Mouse (Mus musculus) hindbrain, embryonic 14.5 days (tissue): ENCODE measurements around the gene Cfap157. TPM values are rescaled to one million over a fixed set of nuclear protein-coding genes. Genes with fewer than 3 reads are reported as not detected.

Experiments
- ATAC-seq: fragments of 200-750 bp; cut with Nextera tagmentation; 2 replicates; pipeline ENCODE4 v1.8.0; 2017; ENCODE audit warnings: moderate number of reproducible peaks, mild to moderate bottlenecking, moderate TSS enrichment, moderate library complexity; ENCODE audit not compliant: low FRiP score
- DNase-seq: peaks from one replicate; pipeline ENCODE4 v3.0.0-alpha.2; 2015; ENCODE audit warnings: low spot score
- H3K27ac ChIP-seq: fragments of 300-500 bp; sonication (generic); 2 replicates; pipeline ENCODE4 v1.5.1; 2014; ENCODE audit warnings: mild to moderate bottlenecking, moderate library complexity
- H3K27me3 ChIP-seq: fragments of 300-500 bp; sonication (generic); 2 replicates; pipeline ENCODE4 v1.6.1; 2014; ENCODE audit warnings: mild to moderate bottlenecking, low read length, mixed read lengths; ENCODE audit not compliant: control insufficient read depth, insufficient read depth
- H3K36me3 ChIP-seq: fragments of 300-500 bp; sonication (generic); replicated peaks from 2 replicates; pipeline ENCODE4 v1.6.1; 2014; ENCODE audit not compliant: control insufficient read depth, insufficient read depth
- H3K4me1 ChIP-seq: fragments of 300-500 bp; sonication (generic); replicated peaks from 2 replicates; pipeline ENCODE4 v1.6.1; 2014; ENCODE audit warnings: antibody characterized with exemption, low read length, mixed read lengths; ENCODE audit not compliant: control insufficient read depth, insufficient read depth
- H3K4me2 ChIP-seq: fragments of 300-500 bp; sonication (generic); replicated peaks from 2 replicates; pipeline ENCODE4 v1.6.1; 2014; ENCODE audit warnings: mild to moderate bottlenecking, moderate library complexity
- H3K4me3 ChIP-seq: fragments of 300-500 bp; sonication (generic); replicated peaks from 2 replicates; pipeline ENCODE4 v1.5.1; 2014; ENCODE audit warnings: mild to moderate bottlenecking, low read length
- H3K9ac ChIP-seq: fragments of 300-500 bp; sonication (generic); 2 replicates; pipeline ENCODE4 v1.6.1; 2014
- H3K9me3 ChIP-seq: fragments of 300-500 bp; sonication (generic); 2 replicates; pipeline ENCODE4 v1.6.1; 2016; ENCODE audit warnings: low read length; ENCODE audit not compliant: control insufficient read depth
- WGBS: fragments of 180-500 bp; shearing (Covaris S2); extraction: QIAGEN DNeasy Blood & Tissue Kit; methylation state at CpG from one replicate; pipeline ENCODE4 v1.1.7; 2014; 5-methylcytosine and 5-hydroxymethylcytosine counted together
- polyA plus RNA-seq: library from polyadenylated mRNA; unstranded; fragments of >200 nt; fragmentation: Nextera tagmentation; extraction: Ambion mirVana; gene quantifications from 2 replicates; pipeline ENCODE4 v1.2.1, GENCODE M21; 2014

The Cfap157 gene
- polyA plus RNA-seq, 1 experiment from 2014 or later: 1.2 TPM

DNA sequence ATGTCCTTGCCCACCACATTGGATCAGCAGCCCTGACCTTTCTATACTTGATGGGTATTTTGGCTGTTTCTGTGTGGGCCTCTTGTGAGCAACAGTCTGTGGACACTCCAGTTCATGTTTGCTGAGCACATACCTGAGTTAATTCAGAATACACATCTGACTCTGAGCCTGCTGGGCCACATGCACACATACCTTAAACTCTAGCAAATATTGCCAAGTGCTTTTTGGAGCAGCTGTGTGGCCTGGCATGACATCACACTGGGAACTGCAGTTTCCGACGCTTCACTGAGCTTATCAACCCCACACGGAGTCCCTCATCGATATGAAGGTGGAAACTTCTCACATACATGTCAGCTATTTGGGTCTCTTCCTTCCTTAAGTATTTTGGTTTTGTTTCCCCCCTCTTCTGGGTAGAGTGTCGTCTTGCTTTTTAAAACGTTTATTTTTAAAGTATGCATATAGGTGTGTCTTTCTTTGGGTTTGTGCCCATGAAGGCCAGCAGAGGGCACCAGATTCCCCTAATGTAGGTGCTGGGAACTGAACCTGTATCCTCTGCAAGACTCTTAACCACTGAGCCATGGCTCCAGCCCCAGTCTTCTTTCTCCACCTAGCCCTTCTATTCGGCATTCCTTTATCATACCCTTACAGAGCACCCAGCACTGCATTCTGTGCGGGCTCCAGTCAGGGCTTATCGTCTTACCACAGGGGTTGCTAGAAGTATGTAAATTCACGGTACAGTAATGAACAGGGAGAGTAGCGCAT is 37.0 kb upstream of the Cfap157 start:
- Histone ChIP-seq H3K4me3 (no peak overlapping the region), H3K27ac (no peak overlapping the region), H3K27me3 (no peaks in the 10 kb centered on the region), H3K4me1 (no peaks in the 10 kb centered on the region; the same call in 1 of the 2 replicates), H3K4me2 (no peak overlapping the region), H3K9me3 (no peaks in the 10 kb centered on the region), H3K36me3 (peaks cover 53% of the 10 kb centered on the region), H3K9ac (no peak overlapping the region)
- ATAC-seq: no peak
- 72% methylated on average over 11 of the region's 11 CpGs for WGBS
- DNase-seq: peak; percentile 50

- H3K27ac ChIP-seq: no peak overlapping the region
Measured at GRCm38 (mm10) chr2:32818208-32818607, 34.0 kb upstream of the Cfap157 start.

GRCm38 (mm10) chr2:32817589-32817988 is 33.4 kb upstream of the Cfap157 start:
- WGBS: 68% methylated on average over 7 of the region's 7 CpGs
- no peak overlapping the region for H3K9ac ChIP-seq
- no peak overlapping the region for H3K4me2 ChIP-seq
- H3K9me3 ChIP-seq: no peaks in the 10 kb centered on the region
- ATAC-seq (no peak), DNase-seq (no peak)
- H3K36me3 ChIP-seq: peaks cover 89% of the 10 kb centered on the region
- H3K4me3 ChIP-seq: no peak overlapping the region
- H3K27me3 ChIP-seq: no peaks in the 10 kb centered on the region
- H3K27ac ChIP-seq: peak overlapping the region; percentile 14; the same call in 1 of the 2 replicates
- no peaks in the 10 kb centered on the region for H3K4me1 ChIP-seq

More at GRCm38 (mm10) chr2:32818208-32818607, 34.0 kb upstream of the Cfap157 start:
- peaks cover 83% of the 10 kb centered on the region for H3K36me3 ChIP-seq
- H3K9me3 ChIP-seq: no peaks in the 10 kb centered on the region
- WGBS: 92% methylated on average over 5 of the region's 5 CpGs
- no peak overlapping the region for H3K4me2 ChIP-seq
- DNase-seq: no peak
- no peak overlapping the region for H3K4me3 ChIP-seq
- ATAC-seq: no peak
- H3K4me1 ChIP-seq: no peaks in the 10 kb centered on the region
- no peaks in the 10 kb centered on the region for H3K27me3 ChIP-seq
- no peak overlapping the region for H3K9ac ChIP-seq

DNA sequence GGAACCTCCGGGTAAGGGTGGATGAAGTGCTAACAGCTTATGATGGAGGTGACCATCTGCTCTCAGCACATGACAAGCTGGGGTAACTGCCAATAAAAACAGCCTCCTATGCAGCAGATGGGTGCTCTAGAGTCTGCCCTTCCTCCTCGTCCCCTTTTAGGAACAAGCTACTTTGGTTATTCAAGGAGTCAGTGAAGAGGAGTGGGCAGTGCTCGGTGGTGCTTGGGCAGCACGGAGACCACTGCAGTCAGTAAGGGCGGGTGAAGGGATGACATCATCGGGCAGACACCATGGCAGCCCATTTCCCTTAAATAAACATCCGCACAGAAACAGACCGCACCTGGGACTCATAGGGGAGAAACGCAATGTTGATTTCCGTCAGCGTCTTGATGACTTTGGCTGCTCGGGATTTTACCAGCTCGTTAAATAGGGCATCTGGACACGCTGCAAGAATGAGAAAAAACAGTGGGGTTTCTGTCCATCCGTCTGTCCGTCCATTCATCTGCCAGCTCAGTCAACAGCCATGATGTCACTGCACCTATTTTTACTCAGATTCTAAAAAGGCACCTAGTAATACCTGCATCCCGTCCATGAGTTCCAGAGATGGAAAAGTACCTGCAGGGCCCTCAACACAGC is 32.8 kb upstream of the Cfap157 start:
- no peak for ATAC-seq
- Histone ChIP-seq H3K4me1 (no peaks in the 10 kb centered on the region), H3K4me3 (no peak overlapping the region), H3K36me3 (peaks cover 94% of the 10 kb centered on the region), H3K9ac (no peak overlapping the region), H3K4me2 (no peak overlapping the region), H3K9me3 (no peaks in the 10 kb centered on the region), H3K27ac (peak overlapping the region; percentile 45), H3K27me3 (no peaks in the 10 kb centered on the region)
- WGBS: 60% methylated on average over 17 of the region's 17 CpGs
- DNase-seq: no peak

DNA sequence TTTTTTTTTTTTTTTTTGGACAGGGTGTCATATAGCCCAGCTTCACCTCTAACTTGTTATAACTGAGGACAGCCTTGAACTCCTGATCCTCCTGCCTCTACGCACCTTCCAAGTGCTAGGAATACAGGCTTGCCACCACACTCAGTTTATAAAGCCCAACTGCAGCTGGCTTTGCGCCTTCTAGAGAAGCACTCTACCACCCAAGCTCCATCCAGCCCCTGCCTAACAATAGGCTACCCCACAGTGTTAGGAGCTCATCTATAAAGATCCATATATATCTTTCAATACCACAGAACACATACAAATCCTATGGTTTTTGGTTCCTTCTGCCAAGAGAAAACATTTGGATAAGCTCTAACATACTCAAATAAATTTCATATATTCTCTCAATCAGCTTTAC is 32.3 kb upstream of the Cfap157 start:
- no peaks in the 10 kb centered on the region for H3K4me1 ChIP-seq
- no peak overlapping the region for H3K4me2 ChIP-seq
- H3K4me3 ChIP-seq: no peak overlapping the region
- no peak overlapping the region for H3K27ac ChIP-seq
- 85% methylated on average over 2 of the region's 2 CpGs for WGBS
- no peak for DNase-seq
- no peaks in the 10 kb centered on the region for H3K9me3 ChIP-seq
- no peak for ATAC-seq
- peaks cover 94% of the 10 kb centered on the region for H3K36me3 ChIP-seq
- H3K27me3 ChIP-seq: no peaks in the 10 kb centered on the region
- H3K9ac ChIP-seq: no peak overlapping the region

GRCm38 (mm10) chr2:32811959-32812358 is 27.7 kb upstream of the Cfap157 start:
- 84% methylated on average over 8 of the region's 8 CpGs for WGBS

GRCm38 (mm10) chr2:32808816-32809566 is 24.8 kb upstream of the Cfap157 start:
- no peak overlapping the region for H3K4me3 ChIP-seq
- peaks cover 95% of the 10 kb centered on the region for H3K36me3 ChIP-seq
- DNase-seq (no peak), ATAC-seq (no peak)
- WGBS: 96% methylated on average over 14 of the region's 14 CpGs
- no peaks in the 10 kb centered on the region for H3K27me3 ChIP-seq
- no peak overlapping the region for H3K27ac ChIP-seq
- no peak overlapping the region for H3K9ac ChIP-seq
- no peak overlapping the region for H3K4me2 ChIP-seq
- H3K9me3 ChIP-seq: no peaks in the 10 kb centered on the region
- no peaks in the 10 kb centered on the region for H3K4me1 ChIP-seq

More at GRCm38 (mm10) chr2:32811959-32812358, 27.7 kb upstream of the Cfap157 start:
- Histone ChIP-seq H3K4me3 (no peak overlapping the region), H3K36me3 (peaks cover 96% of the 10 kb centered on the region), H3K4me1 (no peaks in the 10 kb centered on the region), H3K27ac (no peak overlapping the region), H3K27me3 (no peaks in the 10 kb centered on the region), H3K9me3 (no peaks in the 10 kb centered on the region), H3K4me2 (no peak overlapping the region), H3K9ac (no peak overlapping the region)
- no peak for ATAC-seq
- DNase-seq: no peak

GRCm38 (mm10) chr2:32798251-32798962 is 14.2 kb upstream of the Cfap157 start:
- ATAC-seq (no peak), DNase-seq (no peak)
- 72% methylated on average over 10 of the region's 10 CpGs for WGBS
- Histone ChIP-seq H3K4me1 (no peaks in the 10 kb centered on the region), H3K27ac (no peak overlapping the region), H3K4me2 (no peak overlapping the region), H3K27me3 (no peaks in the 10 kb centered on the region), H3K36me3 (peaks cover 98% of the 10 kb centered on the region), H3K9me3 (no peaks in the 10 kb centered on the region), H3K4me3 (no peak overlapping the region), H3K9ac (no peak overlapping the region)
